Mouse (Mus musculus): Measurements from ENCODE around the gene Spc25.

Gene Spc25

DNA sequence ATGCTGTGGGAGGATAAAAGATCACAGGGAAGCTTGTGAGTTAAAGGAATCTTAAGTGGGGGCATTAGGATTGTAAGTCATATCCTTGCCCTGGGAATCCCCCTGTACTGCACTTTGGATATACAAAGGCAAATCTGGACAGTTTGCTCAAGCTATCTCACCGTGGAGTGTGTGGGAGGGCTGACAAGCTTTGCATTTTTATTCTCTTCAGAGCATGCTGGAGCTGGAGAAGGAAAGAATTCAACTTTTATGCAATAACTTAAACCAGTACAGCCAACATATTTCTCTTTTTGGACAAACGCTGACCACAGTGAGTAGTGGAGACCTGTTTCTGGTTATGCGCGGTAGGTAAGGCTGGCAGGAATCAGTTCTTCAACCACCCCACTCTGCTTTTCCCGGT, 30.7 kb downstream of the Spc25 start:
- DNase-seq = no peak

- DNase-seq = no peak
These were observed 35.5 kb downstream of the Spc25 start for GRCm38 (mm10) chr2:69170395-69171077.

- no peak for DNase-seq
These were observed 47.1 kb downstream of the Spc25 start for GRCm38 (mm10) chr2:69158907-69159306.

DNA sequence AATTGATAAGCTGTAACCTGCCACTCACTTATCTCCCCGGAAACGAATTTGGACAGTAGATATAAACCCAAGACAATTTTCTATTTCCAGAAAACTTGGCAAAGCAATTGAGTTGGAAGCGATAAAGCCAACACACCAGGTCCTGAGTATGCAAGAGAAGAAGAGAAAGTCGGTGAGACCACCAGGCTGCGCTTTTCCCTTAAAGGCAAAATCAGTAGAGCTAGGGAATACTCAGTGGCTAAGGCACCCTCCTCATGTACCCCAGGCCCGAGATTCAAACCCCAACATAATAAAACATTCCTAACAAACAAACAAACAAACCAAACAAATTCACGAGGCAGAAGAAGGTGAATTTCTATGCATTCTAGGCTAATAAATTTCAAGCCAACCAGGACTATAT, 49.7 kb downstream of the Spc25 start:
- DNase-seq = no peak

DNA sequence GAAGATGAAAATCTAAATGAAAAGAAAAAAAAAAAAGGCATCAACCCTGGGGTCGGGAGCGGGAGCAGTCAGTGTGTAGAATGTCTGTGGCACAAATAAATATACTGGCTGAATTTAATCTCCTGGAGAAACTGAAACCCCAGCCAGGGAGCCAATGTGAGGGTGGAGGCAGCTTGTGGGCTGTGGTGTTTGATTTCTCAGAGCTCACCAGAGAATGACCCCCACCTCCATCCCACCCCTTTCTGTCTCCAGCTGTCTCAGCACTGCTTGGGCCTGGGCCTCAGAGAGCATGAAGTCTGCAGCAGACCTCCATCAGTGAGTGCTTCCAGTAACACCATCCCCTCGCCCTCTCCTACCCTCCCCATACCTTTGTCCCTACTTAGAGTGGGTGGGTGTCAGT, 50.1 kb downstream of the Spc25 start:
- no peak for DNase-seq

- no peak for DNase-seq
These were observed 55.2 kb downstream of the Spc25 start for GRCm38 (mm10) chr2:69150841-69151240.

- no peak for DNase-seq
These were observed 56.8 kb downstream of the Spc25 start for GRCm38 (mm10) chr2:69149154-69149553.

GRCm38 (mm10) chr2:69148691-69149090, 57.3 kb downstream of the Spc25 start:
- DNase-seq = no peak
